Mouse (Mus musculus): ENCODE measurements around the gene Dync2h1.
"Not testable (repeated sequence)": the region's sequence is repeated elsewhere in the genome, so short reads cannot be mapped to it uniquely, and the experiment has no call there.

The Dync2h1 gene

GRCm38 (mm10) chr9:7184172-7184896, at the start of gene Dync2h1, which contains the start of gene Dcun1d5:
TSS of gene Dync2h1 (minus strand) at chr9:7184446.
TSS of gene Dcun1d5 (plus strand) at chr9:7184520.
- peak; percentile 90 for DNase-seq

DNA sequence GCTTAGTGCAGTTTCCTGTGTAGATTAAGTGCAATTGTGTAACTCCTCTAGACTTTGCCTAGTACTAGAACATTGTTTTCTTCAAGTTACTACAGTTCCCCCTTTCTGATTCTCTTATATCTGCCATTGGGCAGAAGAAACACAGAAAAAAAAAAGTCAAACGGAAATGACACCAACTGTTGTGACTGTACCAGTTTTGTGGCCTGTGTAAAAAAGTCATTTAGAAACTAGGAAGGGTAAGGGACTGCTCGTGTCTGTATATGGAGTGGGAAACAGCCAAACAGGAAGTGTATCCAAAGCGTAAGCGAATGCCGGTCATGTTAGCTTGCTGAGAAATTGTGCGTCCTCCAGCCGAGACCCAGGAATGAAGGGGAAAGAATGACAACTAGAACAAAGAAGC, 37.2 kb upstream of the Dync2h1 start:
- no peak for DNase-seq

DNA sequence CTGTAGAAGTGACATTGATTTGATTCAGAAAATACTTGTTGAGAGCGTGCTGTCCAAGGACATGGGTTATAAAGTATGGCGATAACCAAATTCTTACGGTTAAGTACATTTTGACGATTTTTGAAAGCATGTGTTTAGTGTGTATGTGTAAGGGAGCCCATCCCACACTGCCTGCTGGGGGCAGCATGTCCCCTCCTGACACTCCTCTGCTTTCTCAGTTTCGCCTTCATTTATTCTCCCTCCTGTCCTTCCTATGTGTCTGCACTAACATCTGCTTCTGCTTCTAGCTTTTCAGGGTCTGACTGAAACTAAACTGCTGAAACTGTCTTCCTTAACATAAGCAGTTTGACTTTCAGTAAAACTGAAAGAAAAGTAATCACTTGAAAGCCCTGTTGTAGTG, 36.8 kb upstream of the Dync2h1 start:
- DNase-seq: no peak

- DNase-seq: no peak
Observed at GRCm38 (mm10) chr9:7216240-7216639, 32.0 kb upstream of the Dync2h1 start.

GRCm38 (mm10) chr9:7190694-7191093, 6.4 kb upstream of the Dync2h1 start:
- DNase-seq: not testable (repeated sequence)

DNA sequence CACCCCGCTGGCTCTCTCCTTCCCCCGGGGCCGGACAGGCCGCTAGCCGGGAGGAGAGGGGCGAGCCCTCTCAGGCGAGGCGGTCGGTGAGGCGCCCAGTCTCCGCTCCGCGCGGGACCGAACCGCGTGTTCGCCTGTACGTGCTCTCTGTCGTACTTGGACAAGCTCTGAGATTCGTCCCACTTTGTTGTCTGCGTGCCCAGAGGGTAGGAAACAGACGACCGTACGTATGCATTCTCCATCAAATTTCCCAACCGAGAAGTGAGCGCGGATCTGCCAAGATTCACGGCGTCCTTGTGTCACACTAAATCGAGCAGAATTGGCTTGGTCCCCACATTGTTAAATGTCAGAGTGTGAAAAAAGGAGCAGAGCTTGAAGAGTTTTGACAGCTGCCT, 648 bp upstream of the Dync2h1 start:
- DNase-seq: no peak

- peak; percentile 83 for DNase-seq
Observed at GRCm38 (mm10) chr9:7176618-7177610, 7.3 kb downstream of the Dync2h1 start.

GRCm38 (mm10) chr9:7173756-7174155, 10.5 kb downstream of the Dync2h1 start:
- DNase-seq: no peak

- no peak for DNase-seq
Observed at GRCm38 (mm10) chr9:7167339-7167998, 16.8 kb downstream of the Dync2h1 start.

DNA sequence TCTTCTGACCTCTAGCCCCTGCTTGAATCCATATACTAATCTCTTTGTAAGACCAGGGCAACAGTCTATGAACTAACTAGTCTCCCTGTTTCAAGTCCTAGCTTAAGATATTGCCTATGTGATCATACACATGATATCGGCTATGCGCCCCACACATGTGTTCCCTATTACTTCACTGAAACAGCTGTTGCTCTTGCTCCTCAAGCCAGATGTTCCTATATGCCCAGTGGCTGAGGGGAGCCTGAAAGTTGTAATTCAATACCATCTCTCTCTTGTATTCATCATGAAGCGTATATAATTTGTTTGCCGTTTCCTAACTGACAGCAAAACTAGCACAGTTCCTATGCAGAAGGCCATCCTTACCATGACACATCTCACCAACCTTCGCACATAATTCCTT, 23.6 kb downstream of the Dync2h1 start:
- DNase-seq: no peak

GRCm38 (mm10) chr9:7159718-7160117, 24.5 kb downstream of the Dync2h1 start:
- DNase-seq: no peak

GRCm38 (mm10) chr9:7158605-7159004, 25.6 kb downstream of the Dync2h1 start:
- no peak for DNase-seq

DNA sequence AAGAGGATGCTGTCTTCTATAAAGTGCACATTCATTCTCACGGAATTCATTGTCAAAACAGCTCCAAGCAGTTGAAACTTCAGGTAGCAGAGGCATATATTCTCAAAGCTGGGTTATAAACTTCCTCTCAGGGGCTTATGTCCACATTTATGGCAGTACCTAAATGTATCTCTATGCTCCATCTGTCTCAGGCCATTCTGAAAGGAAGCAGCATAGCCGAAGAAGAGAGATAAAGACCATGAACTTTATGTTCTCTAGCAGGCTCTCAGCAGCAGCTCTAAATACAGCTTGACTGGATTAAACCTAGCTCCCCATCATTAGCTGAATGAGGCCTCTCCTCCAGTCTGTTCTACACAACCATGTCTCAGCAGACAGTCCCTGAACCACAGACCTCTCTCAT, 29.9 kb downstream of the Dync2h1 start:
- DNase-seq: no peak

DNA sequence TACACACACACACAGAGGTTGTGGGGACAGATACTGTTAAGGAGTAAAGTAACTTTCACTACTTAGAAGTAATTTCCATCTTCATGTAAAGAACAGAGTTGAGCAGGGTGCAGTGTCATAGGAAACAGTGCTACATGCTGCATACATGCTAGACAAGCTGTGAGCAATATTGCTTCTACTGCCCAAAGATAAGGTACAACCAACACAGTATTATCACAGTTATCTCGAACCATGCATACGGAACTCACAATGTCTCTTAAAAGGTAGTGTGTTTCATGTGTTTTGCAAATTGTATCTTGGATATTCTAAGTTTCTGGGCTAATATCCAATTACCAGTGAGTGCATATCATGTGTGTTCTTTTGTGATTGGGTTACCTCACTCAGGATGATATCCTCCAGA, 61.4 kb downstream of the Dync2h1 start:
- DNase-seq: no peak

- no peak for DNase-seq
Observed at GRCm38 (mm10) chr9:7110166-7110565, 74.1 kb downstream of the Dync2h1 start.

DNA sequence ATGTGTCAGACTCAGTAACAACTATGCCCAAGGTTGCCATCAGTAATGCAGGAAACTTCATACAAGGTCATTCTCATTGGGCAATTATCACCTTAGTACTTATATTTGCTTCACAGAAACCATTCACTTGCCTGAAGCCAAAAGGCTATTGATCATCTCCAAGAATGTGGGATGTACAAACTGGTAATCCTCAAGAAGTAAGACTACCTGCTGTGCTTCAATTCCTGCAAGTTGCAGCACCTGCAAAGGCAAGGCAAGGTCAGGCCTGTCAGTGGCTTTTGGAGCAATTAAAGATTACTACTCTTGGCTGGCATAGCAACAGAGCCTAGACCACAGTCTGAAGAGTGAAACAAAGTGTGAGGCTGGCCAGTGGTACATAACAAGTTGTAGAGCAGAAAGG, 82.9 kb downstream of the Dync2h1 start:
- DNase-seq: no peak

DNA sequence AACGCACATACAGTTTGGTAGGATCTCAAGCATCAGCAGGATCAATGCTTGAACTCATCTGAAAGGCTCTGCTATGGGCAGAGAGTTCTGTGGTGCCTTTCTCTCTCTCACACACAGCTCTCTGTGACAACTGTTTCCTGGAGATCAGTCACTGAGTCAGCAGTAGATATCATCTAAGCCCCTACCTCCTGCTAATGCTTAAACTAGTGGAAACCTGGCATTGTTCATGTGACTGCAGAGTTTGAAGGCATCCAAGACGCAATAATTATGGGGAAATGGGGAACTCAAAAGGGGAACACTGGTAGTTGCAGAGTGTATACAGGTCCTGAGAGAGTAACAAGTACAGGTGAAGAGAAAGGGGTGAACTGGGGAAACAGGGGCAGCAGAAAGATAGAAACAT, 109.6 kb downstream of the Dync2h1 start:
- no peak for DNase-seq

DNA sequence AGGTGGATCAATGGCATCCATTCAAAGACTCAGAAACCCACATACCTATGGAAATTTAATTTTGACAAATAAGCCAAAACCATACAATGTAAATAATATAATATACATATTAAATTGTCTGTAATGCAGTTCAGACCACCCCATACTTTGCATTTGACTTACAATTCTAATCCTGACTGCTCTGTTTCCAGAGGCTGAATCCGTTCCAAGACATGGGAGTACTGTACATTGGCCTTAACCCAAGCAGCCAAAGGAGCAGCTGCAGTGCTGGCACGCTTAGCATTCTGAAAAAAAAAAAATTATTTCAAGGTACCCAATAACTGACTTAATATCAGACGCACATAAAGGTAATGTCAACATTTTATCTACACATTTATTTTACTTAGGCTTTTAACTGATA, 113.4 kb downstream of the Dync2h1 start:
- peak; percentile 8 for DNase-seq

GRCm38 (mm10) chr9:7050588-7050987, 133.7 kb downstream of the Dync2h1 start:
- DNase-seq: peak; percentile 7

DNA sequence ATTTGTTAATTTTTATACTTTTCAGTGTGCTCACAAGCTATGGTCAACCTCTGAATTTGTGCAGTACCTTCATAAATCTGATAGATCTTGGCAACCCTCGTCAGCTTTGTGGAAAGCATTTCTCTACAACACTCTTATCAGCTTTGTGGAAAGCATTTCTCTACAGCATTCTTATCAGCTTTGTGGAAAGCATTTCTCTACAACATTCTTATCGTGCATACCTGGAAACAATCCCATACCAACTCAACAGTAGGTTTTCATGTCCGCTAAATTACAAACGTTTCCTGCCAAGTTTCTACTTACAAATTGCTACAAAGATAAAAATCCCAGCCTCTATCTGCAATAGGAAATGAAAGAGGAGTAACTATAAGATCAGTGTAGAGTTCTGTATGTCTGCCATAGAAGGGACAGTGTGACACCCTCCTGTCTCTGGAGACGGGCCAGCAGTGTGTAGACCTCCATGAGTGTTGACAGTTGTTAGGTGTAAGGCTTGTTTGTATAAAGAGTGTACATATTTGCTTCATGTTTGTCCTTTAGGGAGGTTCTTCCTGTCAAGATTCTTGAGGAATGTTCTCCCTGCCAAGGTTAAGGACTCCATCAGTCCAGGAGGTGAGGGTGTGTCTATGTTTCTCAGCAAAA, 141.5 kb downstream of the Dync2h1 start:
- DNase-seq: no peak

GRCm38 (mm10) chr9:7041231-7041630, 143.0 kb downstream of the Dync2h1 start:
- DNase-seq: no peak

GRCm38 (mm10) chr9:7032553-7032952, 151.7 kb downstream of the Dync2h1 start:
- no peak for DNase-seq

GRCm38 (mm10) chr9:7015600-7015999, 168.6 kb downstream of the Dync2h1 start:
- DNase-seq: no peak

Measured in cerebellum, adult 8-10 months (tissue).